Mouse (Mus musculus): Measurements from ENCODE around the gene Rbbp8nl. TPM values are rescaled to one million over a fixed set of nuclear protein-coding genes. Genes with fewer than 3 reads are reported as not detected.
A peak's percentile ranks its signal among the peaks of the same experiment; 100 is the strongest.

Gene Rbbp8nl
- polyA plus RNA-seq, 1 experiment from 2014 or later = 1.5 TPM

GRCm38 (mm10) chr2:180237601-180238345 is 51.9 kb downstream of the Rbbp8nl start:
- no peak overlapping the region for H3K4me3 ChIP-seq (replicated peaks)

GRCm38 (mm10) chr2:180236930-180237329 is 52.7 kb downstream of the Rbbp8nl start:
- no peaks in the 10 kb centered on the region for H3K36me3 ChIP-seq
- no peaks in the 10 kb centered on the region for H3K27me3 ChIP-seq
- no peak overlapping the region for H3K4me3 ChIP-seq (replicated peaks)
- H3K4me1 ChIP-seq = peaks cover 20% of the 10 kb centered on the region
- no peak overlapping the region for H3K4me2 ChIP-seq (replicated peaks)
- no peaks in the 10 kb centered on the region for H3K9me3 ChIP-seq (replicated peaks)
- ATAC-seq (ENCODE audit: insufficient number of reproducible peaks, low FRiP score, low TSS enrichment, low read depth) = no peak
- WGBS = 69% methylated on average over 3 of the region's 3 CpGs
- H3K27ac ChIP-seq (replicated peaks) = no peak overlapping the region
- H3K9ac ChIP-seq = no peak overlapping the region

More at GRCm38 (mm10) chr2:180237601-180238345, 51.9 kb downstream of the Rbbp8nl start:
- Histone ChIP-seq H3K36me3 (no peaks in the 10 kb centered on the region), H3K27me3 (no peaks in the 10 kb centered on the region), H3K27ac (replicated peaks) (no peak overlapping the region), H3K4me1 (peaks cover 20% of the 10 kb centered on the region), H3K4me2 (replicated peaks) (no peak overlapping the region), H3K9me3 (replicated peaks) (no peaks in the 10 kb centered on the region), H3K9ac (no peak overlapping the region)
- no peak for ATAC-seq (ENCODE audit: insufficient number of reproducible peaks, low FRiP score, low TSS enrichment, low read depth)
- 85% methylated on average over 7 of the region's 7 CpGs for WGBS

GRCm38 (mm10) chr2:180236500-180236899 is 53.2 kb downstream of the Rbbp8nl start:
- 55% methylated on average over 3 of the region's 3 CpGs for WGBS
- Histone ChIP-seq H3K4me3 (replicated peaks) (no peak overlapping the region), H3K36me3 (no peaks in the 10 kb centered on the region), H3K9me3 (replicated peaks) (no peaks in the 10 kb centered on the region), H3K27me3 (no peaks in the 10 kb centered on the region), H3K9ac (no peak overlapping the region), H3K4me1 (peaks cover 20% of the 10 kb centered on the region), H3K4me2 (replicated peaks) (no peak overlapping the region), H3K27ac (replicated peaks) (peak overlapping the region; percentile 76)
- no peak for ATAC-seq (ENCODE audit: insufficient number of reproducible peaks, low FRiP score, low TSS enrichment, low read depth)

GRCm38 (mm10) chr2:180235788-180236187 is 53.9 kb downstream of the Rbbp8nl start:
- Histone ChIP-seq H3K27me3 (no peaks in the 10 kb centered on the region), H3K4me2 (replicated peaks) (no peak overlapping the region), H3K9me3 (replicated peaks) (no peaks in the 10 kb centered on the region), H3K4me1 (peaks cover 20% of the 10 kb centered on the region), H3K36me3 (no peaks in the 10 kb centered on the region), H3K4me3 (replicated peaks) (no peak overlapping the region), H3K9ac (no peak overlapping the region), H3K27ac (replicated peaks) (peak overlapping the region; percentile 76)
- WGBS = 72% methylated on average over 4 of the region's 4 CpGs
- ATAC-seq (ENCODE audit: insufficient number of reproducible peaks, low FRiP score, low TSS enrichment, low read depth) = no peak

- Histone ChIP-seq H3K36me3 (no peaks in the 10 kb centered on the region), H3K4me2 (replicated peaks) (no peak overlapping the region), H3K9me3 (replicated peaks) (no peaks in the 10 kb centered on the region), H3K27ac (replicated peaks) (peak overlapping the region; percentile 76), H3K9ac (no peak overlapping the region), H3K4me1 (peaks cover 27% of the 10 kb centered on the region), H3K4me3 (replicated peaks) (no peak overlapping the region), H3K27me3 (no peaks in the 10 kb centered on the region)
- peak; percentile 45 for ATAC-seq (ENCODE audit: insufficient number of reproducible peaks, low FRiP score, low TSS enrichment, low read depth)
- WGBS = 40% methylated on average over 6 of the region's 6 CpGs
Observed at GRCm38 (mm10) chr2:180234980-180235379, 54.7 kb downstream of the Rbbp8nl start.

GRCm38 (mm10) chr2:180234353-180234752 is 55.3 kb downstream of the Rbbp8nl start:
- H3K27ac ChIP-seq (replicated peaks) = peak overlapping the region; percentile 76; the same call in 1 of the 2 replicates
- peaks cover 28% of the 10 kb centered on the region for H3K4me1 ChIP-seq
- no peaks in the 10 kb centered on the region for H3K36me3 ChIP-seq
- no peak for ATAC-seq (ENCODE audit: insufficient number of reproducible peaks, low FRiP score, low TSS enrichment, low read depth)
- H3K4me2 ChIP-seq (replicated peaks) = no peak overlapping the region
- H3K9ac ChIP-seq = no peak overlapping the region
- H3K27me3 ChIP-seq = no peaks in the 10 kb centered on the region
- H3K9me3 ChIP-seq (replicated peaks) = no peaks in the 10 kb centered on the region
- H3K4me3 ChIP-seq (replicated peaks) = no peak overlapping the region
- 76% methylated on average over 8 of the region's 8 CpGs for WGBS

GRCm38 (mm10) chr2:180233101-180233904 is 56.4 kb downstream of the Rbbp8nl start:
- H3K4me3 ChIP-seq (replicated peaks) = no peak overlapping the region
- H3K27ac ChIP-seq (replicated peaks) = no peak overlapping the region
- no peak for ATAC-seq (ENCODE audit: insufficient number of reproducible peaks, low FRiP score, low TSS enrichment, low read depth)
- no peaks in the 10 kb centered on the region for H3K9me3 ChIP-seq (replicated peaks)
- H3K9ac ChIP-seq = no peak overlapping the region
- H3K36me3 ChIP-seq = no peaks in the 10 kb centered on the region
- H3K4me2 ChIP-seq (replicated peaks) = no peak overlapping the region
- H3K27me3 ChIP-seq = no peaks in the 10 kb centered on the region
- whole genome bisulfite sequencing = 79% methylated on average over 7 of the region's 7 CpGs
- H3K4me1 ChIP-seq = peaks cover 38% of the 10 kb centered on the region

- peaks cover 59% of the 10 kb centered on the region for H3K4me1 ChIP-seq
- ATAC-seq (ENCODE audit: insufficient number of reproducible peaks, low FRiP score, low TSS enrichment, low read depth) = no peak
- no peaks in the 10 kb centered on the region for H3K36me3 ChIP-seq
- H3K9ac ChIP-seq = no peak overlapping the region
- WGBS = 57% methylated on average over 4 of the region's 4 CpGs
- peaks cover 16% of the 10 kb centered on the region for H3K27me3 ChIP-seq
- H3K9me3 ChIP-seq (replicated peaks) = no peaks in the 10 kb centered on the region
- no peak overlapping the region for H3K4me2 ChIP-seq (replicated peaks)
- H3K27ac ChIP-seq (replicated peaks) = no peak overlapping the region
- H3K4me3 ChIP-seq (replicated peaks) = no peak overlapping the region
Observed at GRCm38 (mm10) chr2:180230482-180230881, 59.2 kb downstream of the Rbbp8nl start.

GRCm38 (mm10) chr2:180229129-180229528 is 60.5 kb downstream of the Rbbp8nl start:
- Histone ChIP-seq H3K36me3 (no peaks in the 10 kb centered on the region), H3K4me1 (peaks cover 62% of the 10 kb centered on the region), H3K4me3 (replicated peaks) (no peak overlapping the region), H3K4me2 (replicated peaks) (no peak overlapping the region), H3K27ac (replicated peaks) (peak overlapping the region; percentile 73; the same call in 1 of the 2 replicates), H3K9ac (no peak overlapping the region), H3K9me3 (replicated peaks) (no peaks in the 10 kb centered on the region), H3K27me3 (peaks cover 30% of the 10 kb centered on the region)
- WGBS = 74% methylated on average over 3 of the region's 3 CpGs
- no peak for ATAC-seq (ENCODE audit: insufficient number of reproducible peaks, low FRiP score, low TSS enrichment, low read depth)

GRCm38 (mm10) chr2:180228592-180228991 is 61.1 kb downstream of the Rbbp8nl start:
- Histone ChIP-seq H3K36me3 (no peaks in the 10 kb centered on the region), H3K4me1 (peaks cover 62% of the 10 kb centered on the region), H3K27ac (replicated peaks) (peak overlapping the region; percentile 73), H3K9me3 (replicated peaks) (no peaks in the 10 kb centered on the region), H3K9ac (no peak overlapping the region), H3K4me3 (replicated peaks) (no peak overlapping the region), H3K27me3 (peaks cover 34% of the 10 kb centered on the region), H3K4me2 (replicated peaks) (no peak overlapping the region)
- 50% methylated on average over 7 of the region's 7 CpGs for WGBS
- ATAC-seq (ENCODE audit: insufficient number of reproducible peaks, low FRiP score, low TSS enrichment, low read depth) = no peak

- no peak overlapping the region for H3K4me3 ChIP-seq (replicated peaks)
- peaks cover 40% of the 10 kb centered on the region for H3K27me3 ChIP-seq
- peaks cover 60% of the 10 kb centered on the region for H3K4me1 ChIP-seq
- no peaks in the 10 kb centered on the region for H3K9me3 ChIP-seq (replicated peaks)
- WGBS = 46% methylated on average over 6 of the region's 6 CpGs
- no peak for ATAC-seq (ENCODE audit: insufficient number of reproducible peaks, low FRiP score, low TSS enrichment, low read depth)
- no peak overlapping the region for H3K9ac ChIP-seq
- no peaks in the 10 kb centered on the region for H3K36me3 ChIP-seq
- H3K27ac ChIP-seq (replicated peaks) = peak overlapping the region; percentile 73
- peak overlapping the region; percentile 42 for H3K4me2 ChIP-seq (replicated peaks)
Observed at GRCm38 (mm10) chr2:180228060-180228458, 61.6 kb downstream of the Rbbp8nl start.
